Mouse (Mus musculus) forebrain, embryonic 11.5 days (tissue): Measurements from ENCODE around the gene Exoc6. TPM values are rescaled to one million over a fixed set of nuclear protein-coding genes. Genes with fewer than 3 reads are reported as not detected.
"Not testable (repeated sequence)": the region's sequence is repeated elsewhere in the genome, so short reads cannot be mapped to it uniquely, and the experiment has no call there.

Experiments
- ATAC-seq: fragments of 200-750 bp; cut with Nextera tagmentation; replicated peaks from 2 replicates; pipeline ENCODE4 v1.8.0; 2017; ENCODE audit warnings: moderate TSS enrichment; ENCODE audit not compliant: low FRiP score
- DNase-seq: peaks from one replicate; pipeline ENCODE4 v3.0.0-alpha.2; 2017; ENCODE audit warnings: low spot score
- H3K27ac ChIP-seq: fragments of 300-500 bp; sonication (generic); 2 replicates; pipeline ENCODE4 v1.5.1; 2014; ENCODE audit warnings: low read depth, low read length
- H3K27me3 ChIP-seq: fragments of 300-500 bp; sonication (generic); 2 replicates; pipeline ENCODE4 v1.6.1; 2014; ENCODE audit warnings: mild to moderate bottlenecking, low read length, mixed read lengths; ENCODE audit not compliant: control insufficient read depth, insufficient read depth
- H3K36me3 ChIP-seq: fragments of 300-500 bp; sonication (generic); 2 replicates; pipeline ENCODE4 v1.6.1; 2014; ENCODE audit warnings: mild to moderate bottlenecking, low read length, moderate library complexity, mixed read lengths; ENCODE audit not compliant: control insufficient read depth, insufficient read depth
- H3K4me1 ChIP-seq: fragments of 300-500 bp; sonication (generic); replicated peaks from 2 replicates; pipeline ENCODE4 v1.6.1; 2014; ENCODE audit warnings: low read length, mixed read lengths; ENCODE audit not compliant: control insufficient read depth, insufficient read depth
- H3K4me2 ChIP-seq: fragments of 300-500 bp; sonication (generic); 2 replicates; pipeline ENCODE4 v1.6.1; 2014; ENCODE audit warnings: low read depth, mild to moderate bottlenecking, low read length, moderate library complexity, mixed read lengths; ENCODE audit not compliant: severe bottlenecking
- H3K4me3 ChIP-seq: fragments of 300-500 bp; sonication (generic); 2 replicates; pipeline ENCODE4 v1.5.1; 2014; ENCODE audit warnings: low read depth, low read length
- H3K9ac ChIP-seq: fragments of 300-500 bp; sonication (generic); 2 replicates; pipeline ENCODE4 v1.6.1; 2014; ENCODE audit warnings: low read length
- H3K9me3 ChIP-seq: fragments of 300-500 bp; sonication (generic); 2 replicates; pipeline ENCODE4 v1.6.1; 2016; ENCODE audit warnings: low read length, mixed read lengths; ENCODE audit not compliant: control insufficient read depth
- WGBS: fragments of 180-500 bp; shearing (Covaris S2); extraction: QIAGEN DNeasy Blood & Tissue Kit; methylation state at CpG from one replicate; pipeline ENCODE4 v1.1.7; 2014; 5-methylcytosine and 5-hydroxymethylcytosine counted together
- polyA plus RNA-seq: library from polyadenylated mRNA; unstranded; fragments of >200 nt; fragmentation: Nextera tagmentation; extraction: Ambion mirVana; gene quantifications from 2 replicates; pipeline ENCODE4 v1.2.1, GENCODE M21; 2014

Gene Exoc6
- polyA plus RNA-seq, 1 experiment from 2014 or later: 10.2 TPM

DNA sequence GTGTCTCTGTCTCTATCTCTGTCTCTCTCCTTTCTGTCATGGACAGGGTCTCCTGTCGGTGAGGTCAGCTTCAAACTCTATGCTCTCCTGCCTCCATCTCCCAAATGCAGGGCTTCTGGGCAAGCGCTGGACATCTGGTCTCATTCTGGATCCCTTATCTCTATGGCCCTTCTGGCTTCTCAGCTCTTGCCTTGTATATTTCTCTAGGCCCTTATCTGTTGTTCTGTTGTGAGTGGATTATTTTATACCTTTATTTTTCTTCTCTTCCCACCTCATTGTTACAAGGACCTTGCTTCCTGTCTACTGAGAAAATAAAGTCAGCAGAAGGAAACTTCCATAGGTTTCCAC lies 28.8 kb upstream of the Exoc6 start:
- H3K4me2 ChIP-seq: no peak overlapping the region
- H3K36me3 ChIP-seq: no peaks in the 10 kb centered on the region
- H3K9ac ChIP-seq: no peak overlapping the region
- 68% methylated on average over 2 of the region's 2 CpGs for WGBS
- no peaks in the 10 kb centered on the region for H3K27me3 ChIP-seq
- H3K4me3 ChIP-seq: no peak overlapping the region
- H3K4me1 ChIP-seq: no peaks in the 10 kb centered on the region
- H3K27ac ChIP-seq: no peak overlapping the region
- no peak for ATAC-seq
- DNase-seq: no peak
- no peaks in the 10 kb centered on the region for H3K9me3 ChIP-seq

DNA sequence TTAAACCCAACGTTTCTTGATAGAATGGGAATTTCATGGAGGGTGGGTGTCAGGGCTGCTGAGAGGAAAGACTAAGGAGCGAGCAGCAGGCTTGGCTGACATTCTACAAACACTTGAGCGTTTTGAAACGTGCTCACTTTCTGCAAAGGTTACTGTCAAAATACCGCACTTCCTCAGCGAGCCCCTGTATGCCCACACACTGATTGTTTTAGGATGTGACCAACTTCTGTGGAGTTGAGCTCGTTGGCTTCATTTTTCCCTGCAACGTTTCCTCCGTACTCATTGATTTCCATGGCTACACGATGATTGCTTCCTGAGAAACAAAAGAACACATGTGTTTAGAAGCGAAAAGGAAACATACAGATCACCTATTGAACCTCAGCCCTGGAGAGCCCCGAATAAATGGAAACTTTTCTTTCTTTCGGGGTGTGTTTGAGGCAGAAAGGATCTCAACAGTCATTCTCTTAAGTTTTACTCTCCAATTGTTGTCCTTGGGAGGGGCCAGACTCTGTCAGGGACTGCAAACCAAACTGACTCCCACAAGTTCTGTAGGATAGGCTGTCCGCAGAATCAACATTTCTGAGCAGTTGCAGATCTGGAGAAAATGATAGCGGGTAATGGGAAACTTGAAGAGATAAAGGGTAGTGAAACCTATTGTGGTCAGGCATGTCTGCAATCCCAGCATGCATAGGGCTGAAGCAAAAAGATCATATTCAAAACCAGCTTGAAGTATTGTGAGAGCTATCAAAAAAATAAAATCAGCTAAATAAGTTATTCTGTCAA lies 26.7 kb upstream of the Exoc6 start:
- H3K27me3 ChIP-seq: no peaks in the 10 kb centered on the region
- no peak for ATAC-seq
- no peak overlapping the region for H3K4me3 ChIP-seq
- no peak overlapping the region for H3K27ac ChIP-seq
- no peak overlapping the region for H3K9ac ChIP-seq
- no peak overlapping the region for H3K4me2 ChIP-seq
- H3K4me1 ChIP-seq: no peaks in the 10 kb centered on the region
- WGBS: 84% methylated on average over 15 of the region's 15 CpGs
- DNase-seq: no peak
- no peaks in the 10 kb centered on the region for H3K9me3 ChIP-seq
- no peaks in the 10 kb centered on the region for H3K36me3 ChIP-seq

DNA sequence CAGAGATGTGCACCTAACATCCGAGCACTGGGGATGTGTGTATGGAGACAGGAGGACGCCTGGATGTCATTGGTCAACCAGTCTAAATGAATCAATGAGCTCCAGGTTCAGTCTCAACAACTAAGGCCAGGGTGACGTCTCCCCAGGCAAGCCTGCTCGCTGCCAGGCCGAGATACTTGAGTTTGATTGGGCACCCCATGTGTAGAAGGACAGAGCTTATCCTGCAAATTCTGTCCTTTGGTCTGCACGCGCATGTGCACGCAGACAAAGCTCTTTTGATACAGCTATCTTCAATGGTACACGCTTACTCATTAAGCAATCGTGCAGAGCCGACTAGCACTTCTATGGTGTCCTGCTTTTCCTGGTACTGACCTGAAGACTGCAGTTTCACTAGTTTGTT lies 24.3 kb upstream of the Exoc6 start:
- Histone ChIP-seq H3K9ac (no peak overlapping the region), H3K4me3 (no peak overlapping the region), H3K4me1 (no peaks in the 10 kb centered on the region), H3K27me3 (no peaks in the 10 kb centered on the region), H3K27ac (no peak overlapping the region), H3K9me3 (no peaks in the 10 kb centered on the region), H3K36me3 (no peaks in the 10 kb centered on the region), H3K4me2 (no peak overlapping the region)
- DNase-seq: no peak
- 78% methylated on average over 11 of the region's 11 CpGs for WGBS
- ATAC-seq: no peak

DNA sequence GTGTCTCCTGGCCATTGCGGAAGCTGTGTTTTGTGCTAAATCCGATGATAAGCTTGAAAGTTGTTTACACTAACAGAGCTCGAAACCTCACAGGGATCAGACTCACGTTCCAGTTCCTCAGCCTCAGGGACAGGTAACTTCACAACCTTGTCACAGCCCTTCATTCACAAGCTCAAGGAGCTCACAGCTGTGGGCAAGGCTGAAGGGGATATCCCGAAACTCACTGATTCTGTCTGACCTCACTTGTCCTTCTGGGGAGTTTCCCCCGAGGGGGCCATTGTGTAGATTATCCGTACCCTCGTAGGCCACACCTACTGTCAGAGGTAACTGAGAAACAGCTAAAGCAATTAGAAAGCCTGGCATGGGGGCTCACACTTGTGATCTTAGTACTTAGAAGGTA lies 23.4 kb upstream of the Exoc6 start:
- H3K27ac ChIP-seq: no peak overlapping the region
- no peak overlapping the region for H3K4me3 ChIP-seq
- H3K36me3 ChIP-seq: no peaks in the 10 kb centered on the region
- no peak overlapping the region for H3K9ac ChIP-seq
- 30% methylated on average over 8 of the region's 8 CpGs for WGBS
- H3K9me3 ChIP-seq: no peaks in the 10 kb centered on the region
- H3K4me2 ChIP-seq: no peak overlapping the region
- ATAC-seq: no peak
- DNase-seq: no peak
- H3K4me1 ChIP-seq: no peaks in the 10 kb centered on the region
- H3K27me3 ChIP-seq: no peaks in the 10 kb centered on the region

DNA sequence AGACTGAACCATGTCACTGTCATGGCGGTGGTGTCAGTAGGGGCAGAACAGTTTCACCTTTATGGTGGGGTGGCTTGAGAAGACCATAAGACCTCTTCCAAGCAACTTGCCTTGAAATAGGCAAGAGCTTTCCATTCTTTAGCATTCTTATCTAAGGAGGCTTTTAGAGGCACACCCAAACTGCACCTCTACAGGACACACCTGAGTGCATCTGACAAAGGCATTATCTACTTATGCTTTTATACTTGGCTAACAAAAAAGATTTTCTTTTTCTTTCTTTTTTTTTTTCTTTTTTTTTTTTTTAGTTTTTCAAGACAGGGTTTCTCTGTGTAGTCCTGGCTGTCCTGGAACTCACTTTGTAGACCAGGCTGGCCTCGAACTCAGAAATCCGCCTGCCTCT lies 22.5 kb upstream of the Exoc6 start:
- not testable (repeated sequence) for DNase-seq, H3K27ac ChIP-seq, ATAC-seq, H3K4me3 ChIP-seq, H3K4me1 ChIP-seq, H3K9me3 ChIP-seq, H3K36me3 ChIP-seq, H3K9ac ChIP-seq, H3K4me2 ChIP-seq, H3K27me3 ChIP-seq
- 96% methylated on average over 3 of the region's 3 CpGs for WGBS

DNA sequence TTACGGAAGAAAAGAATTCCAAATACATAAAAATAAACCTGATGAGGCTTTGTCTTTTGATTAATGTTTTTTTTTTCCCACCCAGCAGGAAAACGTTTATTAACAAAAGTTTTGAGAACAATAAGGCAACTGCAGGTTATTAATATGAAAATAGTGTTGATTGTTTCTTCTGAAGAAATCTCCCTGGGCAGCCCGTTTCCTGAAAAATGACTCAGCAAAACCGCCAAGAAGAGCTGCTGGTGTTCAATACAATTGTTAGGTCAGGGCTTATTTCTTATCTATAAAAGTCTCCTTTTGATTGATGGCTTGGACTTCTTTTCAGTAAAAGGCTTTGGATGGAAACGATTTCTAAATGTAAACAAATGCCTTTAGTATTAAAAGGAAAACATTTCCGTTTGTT lies 21.6 kb upstream of the Exoc6 start:
- no peak overlapping the region for H3K4me2 ChIP-seq
- H3K4me1 ChIP-seq: no peaks in the 10 kb centered on the region
- DNase-seq (no peak), ATAC-seq (no peak)
- H3K9ac ChIP-seq: no peak overlapping the region
- H3K27me3 ChIP-seq: no peaks in the 10 kb centered on the region
- no peak overlapping the region for H3K27ac ChIP-seq
- 67% methylated on average over 6 of the region's 6 CpGs for WGBS
- H3K36me3 ChIP-seq: no peaks in the 10 kb centered on the region
- no peak overlapping the region for H3K4me3 ChIP-seq
- H3K9me3 ChIP-seq: no peaks in the 10 kb centered on the region

DNA sequence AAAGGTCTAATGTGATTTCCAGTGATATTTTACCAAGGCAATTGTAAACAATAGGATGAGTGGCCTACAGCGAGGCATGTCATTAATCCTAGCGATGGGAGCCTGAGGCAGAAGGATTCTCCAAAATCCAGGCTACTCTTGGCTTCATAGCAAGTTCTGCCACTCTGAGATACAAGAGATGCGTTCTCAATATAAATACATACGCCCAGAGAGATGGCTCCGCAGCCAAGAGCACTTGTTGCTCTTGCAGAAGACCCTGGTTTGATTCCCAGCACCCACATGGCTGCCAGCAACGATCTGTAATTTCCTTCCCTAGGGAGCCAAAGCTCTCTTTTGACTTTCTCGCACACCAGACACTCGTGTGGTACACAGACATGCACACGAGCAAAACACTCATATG lies 20.9 kb upstream of the Exoc6 start:
- Histone ChIP-seq H3K27ac (no peak overlapping the region), H3K36me3 (no peaks in the 10 kb centered on the region), H3K9me3 (no peaks in the 10 kb centered on the region), H3K27me3 (no peaks in the 10 kb centered on the region), H3K4me3 (no peak overlapping the region), H3K4me2 (no peak overlapping the region), H3K9ac (no peak overlapping the region), H3K4me1 (no peaks in the 10 kb centered on the region)
- 95% methylated on average over 9 of the region's 9 CpGs for WGBS
- no peak for DNase-seq
- ATAC-seq: no peak

DNA sequence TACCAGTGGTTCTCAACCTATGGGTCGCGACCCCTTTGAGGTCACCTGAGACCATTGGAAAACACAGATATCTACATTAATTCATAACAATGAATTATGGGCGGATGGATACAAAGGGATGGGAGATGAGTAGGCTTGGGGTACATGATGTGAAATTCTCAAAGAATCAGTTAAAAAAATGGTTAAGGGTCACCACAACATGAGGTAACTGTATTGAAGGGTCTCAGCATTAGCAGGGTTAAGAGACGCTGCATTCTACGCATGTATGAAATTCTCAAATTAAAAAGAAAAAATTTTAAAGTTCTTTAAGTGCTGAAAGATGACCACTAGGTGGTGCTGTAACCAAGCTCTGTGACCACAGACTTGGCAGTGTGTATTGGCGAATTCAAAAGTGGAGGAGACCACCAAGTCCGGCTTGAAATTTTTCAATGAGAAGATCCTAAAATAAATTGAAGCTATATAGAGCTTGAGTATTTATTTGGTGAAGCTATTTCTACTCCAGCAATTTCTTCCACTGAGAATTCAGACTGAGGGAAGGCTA lies 20.2 kb upstream of the Exoc6 start:
- ATAC-seq (no peak), DNase-seq (no peak)
- H3K4me3 ChIP-seq: no peak overlapping the region
- 39% methylated on average over 7 of the region's 7 CpGs for WGBS
- H3K9ac ChIP-seq: no peak overlapping the region
- no peaks in the 10 kb centered on the region for H3K4me1 ChIP-seq
- no peaks in the 10 kb centered on the region for H3K36me3 ChIP-seq
- H3K27ac ChIP-seq: no peak overlapping the region
- H3K27me3 ChIP-seq: no peaks in the 10 kb centered on the region
- H3K9me3 ChIP-seq: no peaks in the 10 kb centered on the region
- no peak overlapping the region for H3K4me2 ChIP-seq

DNA sequence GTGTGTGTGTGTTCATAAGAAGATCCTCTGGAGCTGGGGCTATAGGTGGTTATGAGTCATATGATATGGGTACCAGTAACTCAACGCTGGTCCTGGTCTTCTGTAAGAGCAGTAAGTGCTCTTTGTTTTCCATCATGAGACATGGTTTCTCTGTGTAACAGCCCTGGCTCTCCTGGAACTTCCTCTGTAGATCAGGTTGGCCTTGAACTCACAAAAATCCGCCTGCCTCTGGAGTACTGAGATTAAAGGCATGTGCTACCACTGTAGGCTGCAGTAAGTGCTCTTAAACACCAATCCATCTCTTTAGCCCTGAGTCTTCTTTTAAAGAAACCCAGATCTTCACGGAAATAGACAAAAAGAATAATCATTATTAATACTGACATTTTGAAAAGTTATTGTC lies 19.6 kb upstream of the Exoc6 start:
- H3K4me3 ChIP-seq: no peak overlapping the region
- DNase-seq (no peak), ATAC-seq (no peak)
- no peak overlapping the region for H3K9ac ChIP-seq
- 87% methylated on average over 3 of the region's 3 CpGs for WGBS
- no peaks in the 10 kb centered on the region for H3K36me3 ChIP-seq
- H3K4me2 ChIP-seq: no peak overlapping the region
- no peaks in the 10 kb centered on the region for H3K27me3 ChIP-seq
- no peak overlapping the region for H3K27ac ChIP-seq
- no peaks in the 10 kb centered on the region for H3K4me1 ChIP-seq
- H3K9me3 ChIP-seq: no peaks in the 10 kb centered on the region
